15 mouse cellular contexts compared by ENCODE assay signal in genomic region chr2:4872740-4873139, GRCm38 (mm10). TPM values are rescaled to one million over a fixed set of nuclear protein-coding genes. Genes with fewer than 3 reads are reported as not detected.
A peak's percentile ranks its signal among the peaks of the same experiment; 100 is the strongest.
DNase-seq lines count a peak whose midpoint lies in the region; ATAC-seq and TF ChIP-seq lines count a peak whose summit lies in the region.
"Had no signal": no experiment of that assay in that cellular context is flagged by ENCODE, and none has a peak within 500 bp of the region (broad histone marks: within the 10 kb centered on the region; RNA-seq: fewer than 3 reads in every experiment).

No protein-coding gene starts in this region.

- POLR2A ChIA-PET in Patski (lab: Charles Lee): no interaction called here

- in situ Hi-C loops in Patski (cut with MboI; ENCODE audit: low pct_unique_long_range_greater_than_20kb): loop anchor here (5.0 to 25.0 kb wide), 2 partner anchors 205 to 660 kb away; no protein-coding TSS in a partner anchor

- H3K4me2 ChIP-seq in midbrain, postnatal 0 days (ENCODE audit: low read depth, low read length, poor library complexity, severe bottlenecking): no peak overlapping the region
- no peak overlapping the region for H3K4me2 ChIP-seq in midbrain, embryonic 14.5 days (ENCODE audit: low read length)
- no peak overlapping the region for H3K4me2 ChIP-seq in intestine, embryonic 15.5 days (replicated peaks)
- H3K4me2 ChIP-seq: embryonic facial prominence, embryonic 13.5 days; liver, embryonic 13.5 days; midbrain, embryonic 12.5 days had no signal

- CTCF ChIA-PET in Patski (lab: Charles Lee): no interaction called here

- no peak overlapping the region for H3K4me3 ChIP-seq in midbrain, postnatal 0 days (ENCODE audit: low read depth, low read length)
- H3K4me3 ChIP-seq in midbrain, embryonic 14.5 days (replicated peaks; ENCODE audit: low read depth, low read length): no peak overlapping the region
- no peak overlapping the region for H3K4me3 ChIP-seq in intestine, embryonic 15.5 days (replicated peaks)
- H3K4me3 ChIP-seq: embryonic facial prominence, embryonic 13.5 days; forebrain, embryonic 10.5 days; liver, embryonic 13.5 days; midbrain, embryonic 12.5 days had no signal

- H3K4me1 ChIP-seq in midbrain, postnatal 0 days (ENCODE audit: insufficient read depth, low read length): no peaks in the 10 kb centered on the region
- no peaks in the 10 kb centered on the region for H3K4me1 ChIP-seq in midbrain, embryonic 14.5 days (ENCODE audit: control insufficient read depth, insufficient read depth, low read length)
- H3K4me1 ChIP-seq in intestine, embryonic 15.5 days (replicated peaks): no peaks in the 10 kb centered on the region
- H3K4me1 ChIP-seq: embryonic facial prominence, embryonic 13.5 days; forebrain, embryonic 10.5 days; liver, embryonic 13.5 days; midbrain, embryonic 12.5 days had no signal

- no peak overlapping the region for H3K27ac ChIP-seq in midbrain, postnatal 0 days (ENCODE audit: low read depth, low read length)
- no peak overlapping the region for H3K27ac ChIP-seq in midbrain, embryonic 14.5 days (replicated peaks; ENCODE audit: low read depth, low read length)
- H3K27ac ChIP-seq in intestine, embryonic 15.5 days: no peak overlapping the region
- H3K27ac ChIP-seq: embryonic facial prominence, embryonic 13.5 days; forebrain, embryonic 10.5 days; liver, embryonic 13.5 days; midbrain, embryonic 12.5 days had no signal

- no peak for DNase-seq in midbrain, postnatal 0 days (ENCODE audit: low spot score)
- no peak for DNase-seq in midbrain, embryonic 14.5 days
- no peak for DNase-seq in Patski (ENCODE audit: low read depth, low spot score)
- DNase-seq in right cerebral cortex, postnatal 10 days (ENCODE audit: low spot score in 2 of 2): no peak
- DNase-seq: kidney, postnatal 36 days; liver, embryonic 13.5 days; right cerebral cortex, postnatal 4 days; thymus, adult 18-20 months had no signal

- no peaks in the 10 kb centered on the region for H3K9me3 ChIP-seq in midbrain, postnatal 0 days (ENCODE audit: low read length)
- H3K9me3 ChIP-seq in midbrain, embryonic 14.5 days (ENCODE audit: control insufficient read depth, low read length): no peaks in the 10 kb centered on the region
- no peaks in the 10 kb centered on the region for H3K9me3 ChIP-seq in intestine, embryonic 15.5 days
- H3K9me3 ChIP-seq: embryonic facial prominence, embryonic 13.5 days; forebrain, embryonic 10.5 days; liver, embryonic 13.5 days; midbrain, embryonic 12.5 days had no signal

- WGBS in midbrain, postnatal 0 days: 80% methylated on average over 9 of the region's 9 CpGs
- 81% methylated on average over 9 of the region's 9 CpGs for WGBS in midbrain, embryonic 14.5 days
- WGBS in intestine, embryonic 15.5 days: 78% methylated on average over 9 of the region's 9 CpGs

- no peak for ATAC-seq in midbrain, postnatal 0 days (ENCODE audit: low FRiP score)
- no peak for ATAC-seq in midbrain, embryonic 14.5 days (ENCODE audit: low FRiP score, low TSS enrichment)
- peak; percentile 26 for ATAC-seq in Patski
- 0 out of 2 replicates have a peak, but pooled peaks have one; percentile 34 for ATAC-seq in erythroblast, adult 5-6 weeks (replicated peaks; ENCODE audit: low FRiP score, poor library complexity, severe bottlenecking)
- ATAC-seq in neutrophil, adult 5-6 weeks (ENCODE audit: extremely low read depth, insufficient number of reproducible peaks, low FRiP score, poor library complexity, severe bottlenecking): peak; percentile 31; the same call in 1 of the 2 replicates
- ATAC-seq in intestine, embryonic 15.5 days: no peak
- ATAC-seq: intestine, embryonic 16.5 days had no signal

- no peak overlapping the region for H3K9ac ChIP-seq in midbrain, postnatal 0 days (replicated peaks; ENCODE audit: low read length, poor library complexity, severe bottlenecking)
- H3K9ac ChIP-seq in midbrain, embryonic 14.5 days (replicated peaks; ENCODE audit: low read length): no peak overlapping the region
- H3K9ac ChIP-seq in intestine, embryonic 15.5 days: no peak overlapping the region
- H3K9ac ChIP-seq: embryonic facial prominence, embryonic 13.5 days; liver, embryonic 13.5 days; midbrain, embryonic 12.5 days had no signal

- no peaks in the 10 kb centered on the region for H3K36me3 ChIP-seq in midbrain, postnatal 0 days (ENCODE audit: insufficient read depth, low read length)
- H3K36me3 ChIP-seq in midbrain, embryonic 14.5 days (ENCODE audit: control insufficient read depth, insufficient read depth, low read length): no peaks in the 10 kb centered on the region
- no peaks in the 10 kb centered on the region for H3K36me3 ChIP-seq in intestine, embryonic 15.5 days
- H3K36me3 ChIP-seq: embryonic facial prominence, embryonic 13.5 days; forebrain, embryonic 10.5 days; liver, embryonic 13.5 days; midbrain, embryonic 12.5 days had no signal

- H3K27me3 ChIP-seq in midbrain, postnatal 0 days (ENCODE audit: insufficient read depth, low read length): no peaks in the 10 kb centered on the region
- H3K27me3 ChIP-seq in midbrain, embryonic 14.5 days (ENCODE audit: control insufficient read depth, insufficient read depth, low read length): no peaks in the 10 kb centered on the region
- H3K27me3 ChIP-seq in Patski: peaks cover 17% of the 10 kb centered on the region
- H3K27me3 ChIP-seq in intestine, embryonic 15.5 days (replicated peaks): no peaks in the 10 kb centered on the region
- H3K27me3 ChIP-seq: embryonic facial prominence, embryonic 13.5 days; midbrain, embryonic 12.5 days had no signal

- peak; percentile 17; the same call in 1 of the 2 replicates for TF ChIP-seq CTCF in midbrain, postnatal 0 days (IDR thresholded peaks at IDR 0.05)
- TF ChIP-seq CTCF in Patski (IDR thresholded peaks at IDR 0.05): no peak

RNA-seq across cellular contexts. Expression of gene Sephs1, which starts 8.6 kb away (rescaled TPM):
- total RNA-seq in midbrain, postnatal 0 days (2014; rRNA removed): 69.7 and 76.9 TPM in 2 replicates
- polyA plus RNA-seq in midbrain, postnatal 0 days (2015; fragmentation: Nextera tagmentation; extraction: Ambion mirVana): 37.0 and 37.3 TPM in 2 replicates
- polyA plus RNA-seq in midbrain, embryonic 14.5 days (2014; fragmentation: Nextera tagmentation; extraction: Ambion mirVana): 50.9 and 83.9 TPM in 2 replicates
- 46.6 TPM for polyA plus RNA-seq in Patski (2021)
- total RNA-seq in erythroblast, adult 5-6 weeks (2015; ENCODE audit: low replicate concordance): 4.4 and 9.4 TPM in 2 replicates
- 11.8 and 12.8 TPM in 2 replicates for total RNA-seq in erythroblast, adult 5-6 weeks (2017; ENCODE audit: low replicate concordance)
- total RNA-seq in neutrophil, adult 5-6 weeks (2017): 11.0 and 17.6 TPM in 2 replicates
- 58.8 and 62.4 TPM in 2 replicates for polyA plus RNA-seq in intestine, embryonic 15.5 days (2015; fragmentation: Nextera tagmentation; extraction: Ambion mirVana)

RNA-seq across cellular contexts. Expression of gene Phyh, which starts 46.1 kb away (rescaled TPM):
- 64.9 and 81.5 TPM in 2 replicates for total RNA-seq in midbrain, postnatal 0 days (2014; rRNA removed)
- polyA plus RNA-seq in midbrain, postnatal 0 days (2015; fragmentation: Nextera tagmentation; extraction: Ambion mirVana): 108 and 116 TPM in 2 replicates
- polyA plus RNA-seq in midbrain, embryonic 14.5 days (2014; fragmentation: Nextera tagmentation; extraction: Ambion mirVana): 63.1 and 64.3 TPM in 2 replicates
- 57.0 TPM for polyA plus RNA-seq in Patski (2021)
- total RNA-seq in erythroblast, adult 5-6 weeks (2015; ENCODE audit: low replicate concordance): 28.0 and 31.1 TPM in 2 replicates
- 7.5 and 14.3 TPM in 2 replicates for total RNA-seq in erythroblast, adult 5-6 weeks (2017; ENCODE audit: low replicate concordance)
- 106 and 112 TPM in 2 replicates for total RNA-seq in neutrophil, adult 5-6 weeks (2017)
- polyA plus RNA-seq in intestine, embryonic 15.5 days (2015; fragmentation: Nextera tagmentation; extraction: Ambion mirVana): 80.1 and 83.7 TPM in 2 replicates

Comparison
In these comparisons a context has a peak if more than half of its experiments do, and no peak if none do; other contexts are left out.
1. ATAC-seq: peak in Patski (single experiment), erythroblast, adult 5-6 weeks (single experiment) and neutrophil, adult 5-6 weeks (single experiment); none in midbrain, postnatal 0 days (single experiment), midbrain, embryonic 14.5 days (single experiment) and intestine, embryonic 15.5 days (single experiment).